Comparison of ENCODE assay signal across 9 mouse cellular contexts in the genomic region with DNA sequence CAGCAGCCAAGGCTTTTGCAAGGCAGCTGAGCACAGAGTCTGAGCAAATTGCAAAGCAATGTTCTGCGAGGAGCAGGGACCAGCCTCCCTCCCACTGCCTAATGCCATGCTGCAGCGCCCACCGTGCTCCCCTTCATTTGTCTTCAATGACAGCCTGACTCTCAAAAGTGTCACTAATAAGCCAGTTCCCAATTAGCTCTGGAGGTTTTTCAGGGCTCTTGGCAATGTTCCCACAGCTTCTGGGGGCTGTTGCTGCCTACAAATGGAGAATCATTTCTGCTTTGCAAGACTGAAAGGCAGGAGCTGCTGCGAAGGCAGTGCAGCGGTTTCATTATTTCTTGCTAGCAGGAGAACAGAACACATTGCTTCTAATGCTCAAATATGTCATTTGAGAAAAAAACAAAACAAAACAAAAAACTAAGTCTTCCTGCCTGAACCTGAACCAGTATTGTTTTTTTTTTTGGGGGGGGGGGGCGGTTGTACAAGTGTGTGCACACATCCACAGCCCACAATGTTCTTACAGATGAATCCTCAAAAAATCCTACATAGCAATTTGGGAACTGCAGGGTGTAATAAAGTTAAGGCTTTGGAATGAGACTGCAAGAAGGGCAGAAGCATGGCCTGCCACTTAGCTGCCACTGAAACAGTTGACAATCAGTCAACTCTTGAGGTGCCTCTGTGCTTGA.
A peak's percentile ranks its signal among the peaks of the same experiment; 100 is the strongest.
DNase-seq lines count a peak whose midpoint lies in the region; ATAC-seq lines count a peak whose summit lies in the region.
"Had no signal": no experiment of that assay in that cellular context is flagged by ENCODE, and none has a peak within 500 bp of the region (broad histone marks: within the 10 kb centered on the region; RNA-seq: fewer than 3 reads in every experiment).

No protein-coding gene starts in this region.

- no peak overlapping the region for H3K27ac ChIP-seq in embryonic facial prominence, embryonic 12.5 days
- peak overlapping the region; percentile 74 for H3K27ac ChIP-seq in midbrain, embryonic 15.5 days

- H3K9ac ChIP-seq in embryonic facial prominence, embryonic 12.5 days, result no peak overlapping the region
- H3K9ac ChIP-seq in midbrain, embryonic 15.5 days, result peak overlapping the region; percentile 37

- H3K4me1 ChIP-seq in embryonic facial prominence, embryonic 12.5 days, result no peaks in the 10 kb centered on the region; the same call in 1 of the 2 replicates
- peaks cover 14% of the 10 kb centered on the region for H3K4me1 ChIP-seq in midbrain, embryonic 15.5 days

- peak; percentile 80 for DNase-seq in brain, embryonic 18.5 days (ENCODE audit: low read depth, low spot score)
- peak; percentile 90 to 96 for DNase-seq in layer of hippocampus, adult 18-20 months (ENCODE audit: low spot score in 2 of 2)
- no peak for DNase-seq in gastrocnemius, postnatal 14 days
- no peak for DNase-seq in urinary bladder, adult 2 months (ENCODE audit: low spot score)
- DNase-seq in adrenal gland, adult 18-20 months (ENCODE audit: low spot score in 2 of 2), result no peak
- no peak for DNase-seq in gastrocnemius, postnatal 36 days

- 0 out of 2 replicates have a peak, but pooled peaks have one; percentile 47 for ATAC-seq in embryonic facial prominence, embryonic 12.5 days (ENCODE audit: insufficient number of reproducible peaks, insufficient read depth, low FRiP score, low TSS enrichment)
- peak; percentile 95 for ATAC-seq in midbrain, embryonic 15.5 days (replicated peaks)
- ATAC-seq: Patski had no signal

- intact Hi-C loops in gastrocnemius, postnatal 14 days (cut with DNase I; ENCODE audit: low total_unique reads), result no loop called here
- intact Hi-C loops in gastrocnemius, postnatal 36 days (cut with DNase I), result no loop called here

- H3K27me3 ChIP-seq in embryonic facial prominence, embryonic 12.5 days, result no peaks in the 10 kb centered on the region
- H3K27me3 ChIP-seq in midbrain, embryonic 15.5 days (replicated peaks), result no peaks in the 10 kb centered on the region
- H3K27me3 ChIP-seq: Patski had no signal

- H3K36me3 ChIP-seq in embryonic facial prominence, embryonic 12.5 days, result no peaks in the 10 kb centered on the region
- no peaks in the 10 kb centered on the region for H3K36me3 ChIP-seq in midbrain, embryonic 15.5 days (replicated peaks)

- no peak overlapping the region for H3K4me2 ChIP-seq in embryonic facial prominence, embryonic 12.5 days (replicated peaks)
- H3K4me2 ChIP-seq in midbrain, embryonic 15.5 days, result peak overlapping the region; percentile 27

- WGBS in embryonic facial prominence, embryonic 12.5 days, result 54% methylated on average over 6 of the region's 6 CpGs
- WGBS in midbrain, embryonic 15.5 days, result 25% methylated on average over 6 of the region's 6 CpGs

- no peaks in the 10 kb centered on the region for H3K9me3 ChIP-seq in embryonic facial prominence, embryonic 12.5 days
- no peaks in the 10 kb centered on the region for H3K9me3 ChIP-seq in midbrain, embryonic 15.5 days

- no peak overlapping the region for H3K4me3 ChIP-seq in embryonic facial prominence, embryonic 12.5 days
- no peak overlapping the region for H3K4me3 ChIP-seq in midbrain, embryonic 15.5 days

Comparison
In these comparisons a context has a peak if more than half of its experiments do, and no peak if none do; other contexts are left out.
1. DNase-seq: peak in brain, embryonic 18.5 days (single experiment) and layer of hippocampus, adult 18-20 months (2 of 2); none in gastrocnemius, postnatal 14 days (single experiment), urinary bladder, adult 2 months (single experiment), adrenal gland, adult 18-20 months (0 of 2) and gastrocnemius, postnatal 36 days (0 of 2).